Mouse (Mus musculus) macrophage (primary cell): ENCODE results near the gene Ephb4. TPM values are rescaled to one million over a fixed set of nuclear protein-coding genes. Genes with fewer than 3 reads are reported as not detected.

Experiments used
- H3K27ac ChIP-seq: fragments of 350-480 bp; formaldehyde crosslinking; 2 replicates; pipeline ENCODE4 v1.9.0; 2021
- H3K36me3 ChIP-seq: fragments of 350-480 bp; formaldehyde crosslinking; 2 replicates; pipeline ENCODE4 v1.9.0; 2021; ENCODE audit errors: inconsistent target
- H3K4me3 ChIP-seq: fragments of 350-480 bp; formaldehyde crosslinking; 2 replicates; pipeline ENCODE4 v1.9.0; 2021; ENCODE audit errors: inconsistent target
- H3K79me2 ChIP-seq: fragments of 350-480 bp; formaldehyde crosslinking; 2 replicates; pipeline ENCODE4 v1.9.0; 2021; ENCODE audit errors: inconsistent target
- WGBS: methylation state at CpG from one replicate; pipeline ENCODE4 v1.1.7; 2026; ENCODE audit warnings: inconsistent platforms; ENCODE audit not compliant: missing documents; 5-methylcytosine and 5-hydroxymethylcytosine counted together
- polyA plus RNA-seq: library from polyadenylated mRNA; stranded (reverse); fragments of 250-400 nt; gene quantifications from 3 replicates; pipeline ENCODE4 v1.2.4, GENCODE M21; 2018; ENCODE audit warnings: inconsistent platforms

Gene Ephb4
- polyA plus RNA-seq, 1 experiment from 2014 or later = not detected

DNA sequence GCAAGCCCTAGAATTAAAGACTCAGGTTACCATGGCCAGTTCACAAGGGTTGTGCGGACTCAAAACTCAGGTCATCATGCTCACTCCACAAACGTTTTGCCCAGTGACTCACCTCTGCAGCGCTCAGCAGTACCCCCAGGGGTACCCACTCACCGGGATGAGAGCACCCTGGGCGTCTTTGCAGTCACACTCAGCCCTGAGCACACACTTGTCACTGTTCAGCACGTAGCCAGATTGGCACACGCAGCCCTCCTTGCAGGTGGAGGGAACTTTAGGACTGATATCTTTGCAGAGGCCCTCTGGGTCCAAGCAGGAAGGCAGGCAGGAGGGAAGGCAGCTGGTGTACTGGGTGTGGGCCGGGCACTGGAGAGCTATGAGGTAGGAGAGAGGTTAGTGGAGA, 61.3 kb downstream of the Ephb4 start:
- Histone ChIP-seq H3K79me2 (no peaks in the 10 kb centered on the region), H3K36me3 (no peaks in the 10 kb centered on the region), H3K27ac (no peak overlapping the region), H3K4me3 (no peak overlapping the region)
- 86% methylated on average over 8 of the region's 8 CpGs for WGBS

DNA sequence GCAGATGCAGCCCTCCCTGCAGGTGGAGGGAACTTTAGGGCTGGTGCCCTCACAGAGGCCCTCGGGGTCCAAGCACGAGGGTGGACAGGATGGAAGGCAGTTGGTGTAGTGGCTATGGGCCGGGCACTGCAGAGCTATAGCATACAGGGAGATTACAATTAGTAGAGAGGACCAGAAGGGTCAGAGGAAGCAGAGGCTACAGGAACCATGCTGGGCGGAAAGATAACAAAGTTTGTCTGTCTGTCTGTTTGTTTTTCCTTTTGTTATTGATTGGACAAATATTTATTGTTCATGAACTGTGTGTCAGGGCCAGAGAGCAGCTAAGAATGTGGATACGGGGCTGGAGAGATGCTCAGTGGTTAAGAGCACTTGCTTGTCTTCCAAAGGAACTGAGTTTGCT, 64.3 kb downstream of the Ephb4 start:
- Histone ChIP-seq H3K27ac (no peak overlapping the region), H3K79me2 (no peaks in the 10 kb centered on the region), H3K36me3 (no peaks in the 10 kb centered on the region), H3K4me3 (no peak overlapping the region)
- WGBS = 82% methylated on average over 5 of the region's 5 CpGs

GRCm38 (mm10) chr5:137419105-137419504, 69.2 kb downstream of the Ephb4 start:
- H3K79me2 ChIP-seq = no peaks in the 10 kb centered on the region
- no peak overlapping the region for H3K4me3 ChIP-seq
- no peaks in the 10 kb centered on the region for H3K36me3 ChIP-seq
- no peak overlapping the region for H3K27ac ChIP-seq
- WGBS = 34% methylated on average over 9 of the region's 9 CpGs

DNA sequence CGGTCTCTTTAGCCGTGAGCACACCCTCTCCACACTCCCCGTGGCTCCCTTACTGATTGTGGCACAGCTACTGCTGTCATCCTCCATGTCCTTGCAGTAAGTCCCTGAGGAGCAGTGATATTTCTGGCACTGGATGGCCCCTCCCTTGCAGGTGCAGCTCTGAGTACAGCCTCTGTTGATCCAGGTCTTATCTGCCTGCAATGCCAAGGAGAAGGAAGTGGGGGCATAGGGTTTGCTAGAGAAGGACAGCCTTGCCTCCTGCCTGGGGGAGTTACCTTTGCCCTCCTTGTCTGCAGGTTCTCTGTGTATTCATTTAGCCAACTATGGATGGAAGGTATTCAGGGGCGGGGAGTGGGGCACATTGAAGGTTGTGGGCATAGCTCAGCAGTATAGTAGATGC, 69.9 kb downstream of the Ephb4 start:
- H3K27ac ChIP-seq = no peak overlapping the region
- WGBS = 95% methylated on average over 4 of the region's 4 CpGs
- H3K4me3 ChIP-seq = no peak overlapping the region
- H3K36me3 ChIP-seq = no peaks in the 10 kb centered on the region
- no peaks in the 10 kb centered on the region for H3K79me2 ChIP-seq

DNA sequence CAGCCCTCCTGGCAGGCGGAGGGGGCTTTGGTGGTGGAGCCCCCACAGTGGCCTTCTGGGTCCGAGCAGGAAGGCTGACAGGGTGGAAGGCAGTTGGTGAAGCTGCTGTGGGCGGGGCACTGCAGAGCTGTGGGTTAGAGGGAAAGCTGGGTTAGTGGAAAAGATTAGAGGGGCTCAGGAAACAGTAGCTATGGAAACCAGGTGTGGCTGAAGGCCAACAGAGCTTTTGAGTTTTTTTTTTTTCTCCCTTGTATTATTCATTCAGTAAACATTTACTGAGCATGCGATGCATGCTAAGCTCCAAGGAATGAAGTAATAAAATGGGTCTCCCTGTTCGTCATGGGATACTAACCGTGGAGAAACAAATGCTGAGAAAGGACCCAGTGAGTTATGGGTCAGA, 75.7 kb downstream of the Ephb4 start:
- no peaks in the 10 kb centered on the region for H3K79me2 ChIP-seq
- 59% methylated on average over 5 of the region's 6 CpGs for WGBS
- H3K27ac ChIP-seq = no peak overlapping the region
- H3K36me3 ChIP-seq = no peaks in the 10 kb centered on the region
- H3K4me3 ChIP-seq = no peak overlapping the region

Other genes with a start within 250 kb of the Ephb4 start
- 12.2 to 19.7 TPM (median 16.6 TPM) in 3 replicates for gene Trim56, start 233.9 kb upstream of the Ephb4 start, polyA plus RNA-seq
- gene Muc3, start 200.8 kb upstream of the Ephb4 start, polyA plus RNA-seq = not detected in 3 replicates
- gene Muc3a, start 137.7 kb upstream of the Ephb4 start, polyA plus RNA-seq = not detected in 3 replicates
- 0.11 to 0.14 TPM in 2 of 3 replicates, not detected in the other for gene Ache, start 62.6 kb upstream of the Ephb4 start, polyA plus RNA-seq
- 1.2 to 3.2 TPM (median 1.6 TPM) in 3 replicates for gene Ufsp1, start 55.5 kb upstream of the Ephb4 start, polyA plus RNA-seq
- gene Srrt, start 42.4 kb upstream of the Ephb4 start, polyA plus RNA-seq = 79.3 to 119 TPM (median 83.4 TPM) in 3 replicates
- gene Trip6, start 35.7 kb upstream of the Ephb4 start, polyA plus RNA-seq = 1.0 to 2.2 TPM (median 1.2 TPM) in 3 replicates
- gene Slc12a9, start 16.5 kb upstream of the Ephb4 start, polyA plus RNA-seq = 6.9 to 28.0 TPM (median 11.2 TPM) in 3 replicates
- gene Zan, start 127.0 kb downstream of the Ephb4 start, polyA plus RNA-seq = 0.01 to 0.05 TPM in 2 of 3 replicates, not detected in the other
- gene Pop7, start 152.4 kb downstream of the Ephb4 start, polyA plus RNA-seq = 7.6 to 26.0 TPM (median 19.4 TPM) in 3 replicates
- gene Gigyf1, start 168.4 kb downstream of the Ephb4 start, polyA plus RNA-seq = 8.7 to 17.9 TPM (median 11.5 TPM) in 3 replicates
- gene Epo, start 183.1 kb downstream of the Ephb4 start, polyA plus RNA-seq = not detected in 3 replicates
- 139 to 347 TPM (median 316 TPM) in 3 replicates for gene Gnb2, start 183.4 kb downstream of the Ephb4 start, polyA plus RNA-seq
- not detected in 3 replicates for gene Actl6b, start 203.4 kb downstream of the Ephb4 start, polyA plus RNA-seq
- gene Tfr2, start 219.7 kb downstream of the Ephb4 start, polyA plus RNA-seq = 0.14 to 0.17 TPM in 2 of 3 replicates, not detected in the other